In the genomic region with DNA sequence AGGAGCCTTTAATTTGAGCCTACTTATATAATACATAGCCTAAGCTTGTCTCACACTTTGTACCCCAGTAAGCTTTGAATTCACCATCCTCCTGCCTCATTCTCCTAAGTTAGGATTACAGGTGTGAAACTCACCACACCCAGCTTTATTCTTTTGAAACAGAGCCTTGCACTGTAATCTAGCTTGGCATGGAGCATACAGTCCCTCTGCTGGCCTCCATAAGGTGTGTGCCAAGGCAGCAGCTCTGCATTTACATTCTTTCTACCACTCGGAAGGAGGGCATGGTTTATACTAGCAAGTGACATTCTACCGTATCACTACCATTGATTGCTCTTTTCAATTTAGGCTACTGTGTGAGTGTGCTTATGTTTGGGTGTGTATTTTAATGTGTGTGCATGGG, we compare ENCODE assay signal across 18 mouse cellular contexts.
"Had no signal": no experiment of that assay in that cellular context is flagged by ENCODE, and none has a peak within 500 bp of the region (broad histone marks: within the 10 kb centered on the region; RNA-seq: fewer than 3 reads in every experiment).

No protein-coding gene starts in this region.

- ATAC-seq: midbrain, embryonic 13.5 days; midbrain, embryonic 15.5 days had no signal

- H3K9ac ChIP-seq: lung, embryonic 14.5 days; midbrain, embryonic 13.5 days; midbrain, embryonic 15.5 days; neural tube, embryonic 13.5 days; neural tube, embryonic 15.5 days had no signal

- H3K36me3 ChIP-seq: midbrain, embryonic 10.5 days; midbrain, embryonic 13.5 days; midbrain, embryonic 15.5 days; neural tube, embryonic 13.5 days; neural tube, embryonic 15.5 days had no signal

- H3K9me3 ChIP-seq: midbrain, embryonic 10.5 days; midbrain, embryonic 13.5 days; midbrain, embryonic 15.5 days; neural tube, embryonic 13.5 days; neural tube, embryonic 15.5 days had no signal

- H3K4me2 ChIP-seq: lung, embryonic 14.5 days; midbrain, embryonic 13.5 days; midbrain, embryonic 15.5 days; neural tube, embryonic 13.5 days; neural tube, embryonic 15.5 days had no signal

- H3K27me3 ChIP-seq: midbrain, embryonic 13.5 days; midbrain, embryonic 15.5 days; neural tube, embryonic 13.5 days; neural tube, embryonic 15.5 days had no signal

- H3K27ac ChIP-seq: midbrain, embryonic 10.5 days; midbrain, embryonic 13.5 days; midbrain, embryonic 15.5 days; neural tube, embryonic 13.5 days; neural tube, embryonic 15.5 days had no signal

- H3K4me3 ChIP-seq: midbrain, embryonic 10.5 days; midbrain, embryonic 13.5 days; midbrain, embryonic 15.5 days; myocyte; neural tube, embryonic 13.5 days; neural tube, embryonic 15.5 days had no signal

- H3K4me1 ChIP-seq: midbrain, embryonic 10.5 days; midbrain, embryonic 13.5 days; midbrain, embryonic 15.5 days; neural tube, embryonic 13.5 days; neural tube, embryonic 15.5 days had no signal

- DNase-seq: lung, adult 18-20 months; lung, embryonic 14.5 days; lung, postnatal 10 days; lung, postnatal 4 days; retina, postnatal 1 day; right cerebral cortex, adult 18-20 months; right cerebral cortex, postnatal 25 days; right cerebral cortex, postnatal 4 days; spleen, adult 18-20 months; thymus, adult 2 months; thymus, postnatal 25 days; thymus, postnatal 4 days had no signal
